Mouse (Mus musculus): ENCODE data around the gene Hes7.
A peak's percentile ranks its signal among the peaks of the same experiment; 100 is the strongest.

Hes7 gene

DNA sequence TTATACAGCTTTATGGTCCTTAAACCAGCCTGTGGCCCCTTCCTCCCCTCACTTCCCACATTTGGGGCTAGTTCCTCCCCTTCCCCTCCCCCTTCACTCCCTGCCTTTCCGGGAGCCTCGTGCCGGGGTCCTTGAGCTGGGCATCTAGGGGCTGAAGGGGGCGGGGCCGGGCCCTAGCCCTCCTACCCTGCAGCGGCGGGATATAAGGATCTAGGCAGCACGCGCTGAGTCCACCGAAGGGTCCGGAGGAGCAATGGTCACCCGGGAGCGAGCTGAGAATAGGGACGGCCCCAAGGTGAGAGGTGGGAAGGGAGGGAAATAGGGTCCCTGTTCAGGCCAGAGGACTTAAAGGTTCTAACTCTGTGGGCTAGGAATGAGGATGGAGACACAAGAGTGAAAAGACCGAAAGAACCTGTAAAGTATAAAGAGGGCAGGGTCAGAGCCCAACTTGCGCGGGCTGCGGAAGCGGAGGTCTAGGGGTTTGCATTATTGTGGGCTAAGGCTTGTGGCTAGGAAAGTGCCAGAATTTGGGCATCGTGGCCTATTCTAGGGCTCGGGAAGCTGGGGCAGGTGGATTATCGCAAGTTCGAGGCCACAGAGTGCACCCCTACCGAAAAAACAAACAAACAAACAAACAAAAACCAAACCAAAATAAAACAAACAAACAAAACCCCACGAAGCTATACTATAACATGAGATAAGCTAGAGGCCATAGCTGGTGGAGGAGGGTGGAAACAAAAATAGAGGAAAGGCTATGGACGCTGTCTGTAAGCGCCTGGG, at the start of gene Hes7:
Gene Hes7 (plus strand): TSS at position 184 of the 780 bp plus-strand sequence.
- peak; percentile 38 to 44 for DNase-seq

DNA sequence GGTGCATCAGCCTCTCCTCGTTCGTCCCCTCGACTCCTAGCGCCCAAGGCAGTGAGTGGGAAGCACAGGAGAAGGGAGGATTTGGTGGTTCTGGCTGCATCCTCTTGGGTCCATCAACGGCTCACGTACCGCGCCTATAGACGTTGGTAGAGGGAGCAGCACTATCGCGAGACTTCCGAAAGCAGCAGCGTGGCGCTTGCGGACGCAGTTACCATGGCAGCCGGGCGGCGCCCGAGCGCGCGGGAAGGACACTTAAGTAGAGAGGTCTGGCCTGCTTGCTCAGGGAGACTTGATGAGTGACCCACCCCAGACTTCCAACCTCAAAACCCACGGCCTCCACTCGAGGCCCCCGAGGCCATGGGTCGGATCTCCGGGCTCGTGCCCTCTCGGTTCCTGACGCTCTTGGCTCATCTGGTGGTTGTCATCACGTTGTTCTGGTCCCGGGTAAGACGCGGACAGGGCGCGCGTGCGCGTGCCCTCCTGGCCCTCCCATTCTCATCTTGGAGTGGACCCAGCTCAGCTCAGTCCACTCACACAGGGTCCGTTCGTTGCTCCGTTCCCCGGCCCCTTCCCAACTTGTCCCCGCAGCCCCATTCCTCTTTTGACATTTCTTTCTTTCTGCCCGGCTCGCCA, 49.5 kb upstream of the Hes7 start, which contains the start of gene Tmem107:
Gene Tmem107 (plus strand): TSS at position 217 of the 633 bp plus-strand sequence.
- peak; percentile 96 to 97 for DNase-seq

DNA sequence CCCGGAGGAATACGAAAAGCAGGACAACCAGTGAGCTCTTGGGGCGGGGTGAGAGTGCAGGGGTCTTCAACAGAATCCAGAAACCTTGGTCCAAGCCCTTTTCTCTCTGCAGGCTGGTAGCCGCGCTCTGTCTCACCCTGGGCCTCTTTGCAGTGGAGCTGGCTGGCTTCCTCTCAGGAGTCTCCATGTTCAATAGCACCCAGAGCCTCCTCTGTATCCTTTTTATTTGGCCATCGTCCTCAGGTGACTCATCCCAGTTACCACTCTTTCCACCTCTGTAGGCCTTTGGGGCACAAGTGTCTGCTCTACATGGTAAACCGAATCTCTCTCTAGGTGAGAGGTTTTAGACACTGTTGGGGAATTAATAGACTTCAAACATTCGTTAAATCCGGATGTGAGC, 48.9 kb upstream of the Hes7 start:
- no peak for DNase-seq

DNA sequence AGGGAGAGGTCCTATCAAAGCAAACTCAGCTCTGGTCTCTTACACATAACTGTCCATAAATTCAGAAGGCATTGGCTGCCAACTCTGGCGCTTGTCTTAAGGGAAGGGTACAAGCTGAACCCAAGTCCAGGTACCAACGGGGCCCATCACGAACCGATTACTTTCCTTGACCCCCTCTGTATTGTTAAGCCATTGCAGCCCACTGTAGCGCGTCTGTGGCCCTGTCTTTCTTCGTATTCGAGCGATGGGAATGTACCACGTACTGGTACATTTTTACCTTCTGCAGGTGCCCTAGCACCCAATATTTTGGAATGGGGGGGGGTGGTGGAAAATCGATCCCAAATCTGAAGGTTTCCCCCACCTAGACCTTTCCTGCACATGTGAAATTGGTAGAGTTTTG, 48.0 kb upstream of the Hes7 start:
- DNase-seq = no peak

GRCm38 (mm10) chr11:69072666-69073064, 47.5 kb upstream of the Hes7 start:
- DNase-seq = peak in 1 of 2 experiments; percentile 32

DNA sequence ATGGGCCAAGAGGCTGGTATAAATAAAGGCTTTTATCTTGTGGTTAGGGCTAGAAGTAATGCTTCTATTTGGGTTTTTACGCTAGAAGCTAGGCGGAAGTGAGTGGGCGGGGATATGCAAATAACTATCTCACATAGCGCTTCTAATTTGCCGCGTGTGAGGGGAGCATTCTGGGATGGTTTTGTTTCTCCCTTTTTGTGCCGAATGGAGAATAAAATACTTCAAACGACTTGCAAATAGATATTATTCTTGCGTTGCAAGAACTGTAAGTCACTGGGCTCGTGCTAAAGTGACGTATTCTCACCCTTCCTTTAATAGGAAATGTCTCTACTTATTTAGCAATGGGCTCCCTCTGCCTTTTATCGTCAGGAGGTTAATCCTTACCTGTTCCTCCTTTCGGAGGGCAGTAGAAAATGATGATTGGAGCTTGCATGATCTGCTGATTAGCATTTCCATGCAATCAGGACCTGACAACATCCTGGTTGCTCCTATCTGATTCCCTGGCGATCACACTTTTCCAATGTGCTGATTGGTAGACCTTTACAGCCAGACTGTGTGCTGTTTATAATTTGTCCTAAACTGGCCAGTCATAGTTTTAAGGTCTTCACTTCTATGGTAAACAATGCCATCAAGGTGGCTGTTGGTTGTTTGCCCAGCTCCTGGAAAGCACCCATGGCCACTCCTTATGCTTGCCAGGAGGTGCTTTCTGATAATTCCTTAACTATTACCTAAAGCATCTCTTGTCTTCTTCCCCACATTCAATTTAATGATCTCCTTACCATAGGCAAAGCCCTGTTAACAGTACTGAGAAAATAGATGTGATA, 46.9 kb upstream of the Hes7 start:
- DNase-seq = peak; percentile 92 to 94

- DNase-seq = peak in 1 of 2 experiments; percentile 26
These were observed 46.0 kb upstream of the Hes7 start for GRCm38 (mm10) chr11:69073951-69074775.

DNA sequence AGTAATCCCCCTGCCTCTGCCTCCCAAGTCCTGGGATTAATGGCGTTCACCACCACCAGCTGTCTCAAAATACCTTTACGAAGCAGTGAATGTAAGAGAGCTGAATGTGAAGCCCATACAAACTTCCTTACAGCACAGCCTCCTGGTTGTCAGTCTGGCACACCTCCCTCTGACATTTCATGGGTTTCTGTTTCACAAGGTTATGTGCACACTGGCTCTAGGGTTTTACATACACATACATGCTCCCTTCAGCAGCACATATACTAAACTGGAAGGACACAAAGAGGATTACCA, 45.5 kb upstream of the Hes7 start:
- no peak for DNase-seq

DNA sequence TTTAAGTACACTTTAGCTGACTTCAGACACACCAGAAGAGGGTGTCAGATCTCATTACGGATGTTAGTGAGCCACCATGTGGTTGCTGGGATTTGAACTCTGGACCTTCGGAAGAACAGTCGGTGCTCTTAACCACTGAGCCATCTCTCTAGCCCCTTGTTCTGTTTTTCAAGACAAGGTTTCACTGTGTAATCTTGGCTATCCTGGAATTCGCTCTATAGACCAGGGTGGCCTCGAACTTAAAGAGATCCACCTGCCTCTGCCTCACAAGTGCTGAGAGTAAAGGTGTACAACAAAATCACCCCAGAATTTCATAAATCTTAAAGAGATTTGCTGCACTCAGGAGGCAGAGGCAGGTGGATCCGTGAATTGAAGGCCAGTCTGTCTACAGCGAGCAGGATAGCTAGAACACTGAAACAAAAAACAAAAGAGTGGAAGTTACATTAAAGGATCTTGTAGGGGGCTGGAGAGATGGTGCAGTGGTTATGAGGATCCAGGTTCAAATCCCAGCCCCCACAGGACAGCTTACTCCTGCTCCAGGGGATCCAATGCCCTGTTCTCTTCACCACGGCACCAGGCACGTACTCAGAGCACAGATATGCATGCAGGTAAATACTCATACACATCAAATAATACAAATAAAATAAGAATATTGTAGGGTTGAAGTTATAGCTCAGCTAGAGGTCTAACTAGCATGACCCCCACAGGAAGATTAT, 44.3 kb upstream of the Hes7 start:
- no peak for DNase-seq

- DNase-seq = no peak
These were observed 43.6 kb upstream of the Hes7 start for GRCm38 (mm10) chr11:69076572-69076971.

- DNase-seq = no peak
These were observed 42.9 kb upstream of the Hes7 start for GRCm38 (mm10) chr11:69077316-69077715.

DNA sequence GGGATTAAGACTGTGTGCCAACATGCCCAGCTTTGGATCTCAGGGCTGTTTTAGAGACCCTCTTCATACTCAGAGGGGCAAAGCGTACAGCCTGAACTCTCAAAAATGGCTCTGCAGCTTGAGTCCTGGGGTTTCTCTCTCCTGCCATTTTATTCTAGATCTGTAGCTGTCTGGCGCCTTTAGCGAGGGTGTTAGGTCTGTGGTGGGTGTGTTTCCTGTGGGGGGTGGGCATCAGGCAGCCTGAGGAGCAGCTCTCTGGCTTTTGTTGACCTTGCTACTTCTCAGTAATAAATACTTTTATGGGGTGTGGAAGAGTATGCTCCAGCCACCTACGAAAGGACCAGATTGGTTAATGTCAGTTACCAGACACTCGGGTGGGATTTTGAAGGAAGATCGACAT, 42.2 kb upstream of the Hes7 start:
- DNase-seq = no peak

DNA sequence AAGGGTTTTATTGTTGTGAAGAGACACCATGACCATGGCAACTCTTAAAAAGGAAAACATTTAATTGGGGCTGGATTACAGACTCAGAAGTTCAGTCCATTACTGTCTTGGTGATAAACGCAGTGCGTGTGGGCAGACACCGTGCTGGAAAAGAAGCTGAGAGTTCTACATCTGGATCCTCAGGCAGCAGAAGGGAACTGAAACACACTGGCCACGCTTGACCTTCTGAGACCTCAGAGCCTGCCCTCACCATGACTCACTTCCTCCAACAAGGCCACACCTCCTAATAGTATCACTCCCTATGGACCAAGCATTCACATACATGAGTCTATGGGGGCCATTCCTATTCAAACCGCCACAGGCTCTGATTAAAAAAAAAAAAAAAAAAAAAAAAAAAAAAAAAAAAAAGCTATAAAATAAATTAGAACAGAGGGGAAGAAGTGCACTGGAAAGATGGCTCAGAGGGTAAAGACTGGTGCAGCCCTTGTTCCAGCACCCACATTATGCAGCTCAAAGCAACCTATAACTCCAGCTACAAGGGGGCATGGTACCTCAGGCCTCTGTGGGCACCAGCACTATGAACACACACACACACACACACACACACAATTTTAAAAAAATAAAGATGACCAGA, 41.3 kb upstream of the Hes7 start:
- no peak for DNase-seq

GRCm38 (mm10) chr11:69080102-69080854, 39.9 kb upstream of the Hes7 start:
- no peak for DNase-seq

DNA sequence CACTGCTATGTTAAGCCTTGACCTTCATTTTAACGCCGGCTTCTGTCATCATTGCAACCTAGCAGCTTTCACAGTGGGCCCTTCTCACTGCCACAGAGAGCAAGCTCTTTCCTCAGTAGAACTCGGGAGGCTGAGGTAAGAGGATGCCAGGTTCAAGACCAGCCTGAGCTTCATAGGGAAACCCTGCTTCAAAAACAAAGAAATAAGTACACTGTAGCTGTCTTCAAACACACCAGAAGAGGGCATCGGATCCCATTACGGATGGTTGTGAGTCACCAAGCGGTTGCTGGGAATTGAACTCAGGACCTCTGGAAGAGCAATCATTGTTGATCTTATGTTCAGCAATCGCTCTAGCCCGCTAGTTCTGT, 39.4 kb upstream of the Hes7 start:
- no peak for DNase-seq

DNA sequence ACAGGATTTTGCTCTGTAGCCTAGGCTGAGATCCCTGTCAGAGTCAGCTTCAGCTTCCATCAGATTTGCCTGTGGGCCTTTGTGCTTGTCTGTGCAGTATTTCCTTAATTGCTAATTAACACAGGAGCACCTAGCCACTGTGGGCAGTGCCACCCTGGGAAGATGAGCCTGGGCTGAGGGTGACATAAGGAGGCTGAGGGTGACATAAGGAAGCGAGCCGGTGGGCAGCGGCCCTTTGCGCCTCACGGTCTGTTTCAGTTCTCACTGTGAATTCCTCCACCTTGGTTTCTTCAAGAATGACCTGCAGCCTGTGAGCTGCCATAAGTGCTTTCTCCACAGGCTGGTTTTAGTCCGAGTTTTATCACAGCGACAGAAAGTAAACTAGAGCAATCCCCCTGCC, 38.6 kb upstream of the Hes7 start:
- DNase-seq = no peak

DNA sequence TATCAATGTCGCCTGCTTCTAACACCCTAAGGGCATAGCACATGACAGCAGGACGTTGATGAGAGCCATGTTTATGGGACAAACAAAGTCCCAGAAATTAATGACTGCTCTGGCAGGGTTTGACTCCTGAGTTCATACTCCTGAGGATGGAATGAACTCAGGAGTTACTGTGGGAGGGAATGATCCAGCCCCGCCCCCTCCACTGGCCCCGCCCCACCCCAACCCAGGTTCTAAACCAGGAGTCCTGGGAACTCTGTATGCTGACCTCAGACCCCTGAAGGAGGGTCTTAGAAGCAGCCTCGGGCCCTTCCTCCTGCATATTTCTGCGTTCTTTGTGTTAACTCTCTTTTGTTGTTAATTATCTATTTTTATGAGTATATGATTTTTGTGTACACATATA, 34.6 kb upstream of the Hes7 start:
- no peak for DNase-seq

- no peak for DNase-seq
These were observed 33.8 kb upstream of the Hes7 start for GRCm38 (mm10) chr11:69086390-69086789.

GRCm38 (mm10) chr11:69087082-69087481, 33.1 kb upstream of the Hes7 start:
- DNase-seq = peak in 1 of 2 experiments; percentile 15

- peak in 1 of 2 experiments; percentile 21 for DNase-seq
These were observed 32.6 kb upstream of the Hes7 start for GRCm38 (mm10) chr11:69087597-69087996.
